Mouse (Mus musculus) C2C12 (cell line): ENCODE measurements around the gene Hba-a1. TPM values are rescaled to one million over a fixed set of nuclear protein-coding genes. Genes with fewer than 3 reads are reported as not detected.
"Not testable (repeated sequence)": the region's sequence is repeated elsewhere in the genome, so short reads cannot be mapped to it uniquely, and the experiment has no call there.

ENCODE experiments used
- H3K27me3 ChIP-seq: one replicate; pipeline ENCODE4 v1.6.1; 2011; ENCODE audit not compliant: control insufficient read depth, insufficient read depth, insufficient read length
- H3K36me3 ChIP-seq: one replicate; pipeline ENCODE4 v1.6.1; 2011; ENCODE audit not compliant: control insufficient read depth, insufficient read depth
- H3K4me3 ChIP-seq: one replicate; pipeline ENCODE4 v1.5.1; 2011; ENCODE audit warnings: mild to moderate bottlenecking, control low read depth; ENCODE audit not compliant: poor library complexity, insufficient read depth, severe bottlenecking
- H3K79me2 ChIP-seq: one replicate; pipeline ENCODE4 v1.6.1; 2011; ENCODE audit not compliant: control insufficient read depth, insufficient read depth
- H3K79me3 ChIP-seq: one replicate; pipeline ENCODE4 v1.6.1; 2011; ENCODE audit warnings: low read depth, control low read depth
- H3ac ChIP-seq: one replicate; pipeline ENCODE3; 2011; ENCODE audit warnings: low read depth; ENCODE audit not compliant: control insufficient read depth, insufficient read length
- CEBPB ChIP-seq: IDR thresholded peaks from one replicate; pipeline ENCODE4 v1.6.1; 2011; ENCODE audit warnings: low read depth, mild to moderate bottlenecking, control low read depth, moderate library complexity
- CTCF ChIP-seq: IDR thresholded peaks from one replicate; pipeline ENCODE4 v1.5.1; 2011; ENCODE audit not compliant: control insufficient read depth, insufficient read depth, insufficient read length
- FOSL1 ChIP-seq: IDR thresholded peaks from one replicate; pipeline ENCODE4 v1.8.0; 2011; ENCODE audit warnings: mild to moderate bottlenecking, low read length; ENCODE audit not compliant: poor library complexity, insufficient read depth, severe bottlenecking
- MAX ChIP-seq: IDR thresholded peaks from one replicate; pipeline ENCODE4 v1.6.1; 2011; ENCODE audit warnings: mild to moderate bottlenecking, control low read depth
- MYOD1 ChIP-seq: IDR thresholded peaks from one replicate; pipeline ENCODE4 v1.6.1; 2011; ENCODE audit warnings: low read depth; ENCODE audit not compliant: control insufficient read depth, insufficient read length
- MYOG ChIP-seq: IDR thresholded peaks from one replicate; pipeline ENCODE4 v1.6.1; 2011; ENCODE audit not compliant: control insufficient read depth, insufficient read length; ENCODE audit errors: extremely low read depth
- USF1 ChIP-seq: IDR thresholded peaks from one replicate; pipeline ENCODE4 v1.6.1; 2011; ENCODE audit warnings: low read depth, mild to moderate bottlenecking, control low read depth, moderate library complexity
- polyA plus RNA-seq: library from polyadenylated mRNA; unstranded; fragments of >200 nt; fragmentation: generic; extraction: Trizol; gene quantifications from one replicate; pipeline ENCODE4 v1.2.1, GENCODE M21; 2012; ENCODE audit warnings: missing spikeins

Gene Hba-a1
- polyA plus RNA-seq, 1 experiment, result 12.1 TPM

GRCm38 (mm10) chr11:32277736-32278457, 5.4 kb upstream of the Hba-a1 start:
- Histone ChIP-seq H3K36me3 (no peaks in the 10 kb centered on the region), H3K4me3 (no peak overlapping the region), H3ac (no peak overlapping the region), H3K79me3 (no peaks in the 10 kb centered on the region), H3K27me3 (peaks cover 32% of the 10 kb centered on the region), H3K79me2 (no peaks in the 10 kb centered on the region)
- TF ChIP-seq USF1, result no peak
- TF ChIP-seq CEBPB, result no peak
- TF ChIP-seq MYOG, result no peak
- TF ChIP-seq CTCF, result no peak
- TF ChIP-seq FOSL1, result no peak
- no peak for TF ChIP-seq MYOD1
- no peak for TF ChIP-seq MAX

- TF ChIP-seq CTCF (no peak), MYOD1 (no peak), FOSL1 (no peak), CEBPB (no peak), MYOG (no peak), USF1 (no peak), MAX (no peak)
- Histone ChIP-seq H3K79me2 (no peaks in the 10 kb centered on the region), H3K79me3 (no peaks in the 10 kb centered on the region), H3K36me3 (no peaks in the 10 kb centered on the region), H3ac (no peak overlapping the region), H3K4me3 (no peak overlapping the region), H3K27me3 (peaks cover 32% of the 10 kb centered on the region)
Observed at GRCm38 (mm10) chr11:32278458-32278957, 4.8 kb upstream of the Hba-a1 start.

GRCm38 (mm10) chr11:32280646-32281045, 2.7 kb upstream of the Hba-a1 start:
- H3ac ChIP-seq, result no peak overlapping the region
- no peaks in the 10 kb centered on the region for H3K36me3 ChIP-seq
- H3K4me3 ChIP-seq, result no peak overlapping the region
- peaks cover 32% of the 10 kb centered on the region for H3K27me3 ChIP-seq
- no peaks in the 10 kb centered on the region for H3K79me2 ChIP-seq
- TF ChIP-seq FOSL1, result no peak
- TF ChIP-seq CEBPB, result no peak
- TF ChIP-seq MYOG, result no peak
- no peak for TF ChIP-seq CTCF
- no peak for TF ChIP-seq MYOD1
- no peak for TF ChIP-seq MAX
- no peak for TF ChIP-seq USF1
- H3K79me3 ChIP-seq, result no peaks in the 10 kb centered on the region

GRCm38 (mm10) chr11:32281416-32282144, 1.7 kb upstream of the Hba-a1 start:
- Histone ChIP-seq H3ac (no peak overlapping the region), H3K27me3 (peaks cover 32% of the 10 kb centered on the region)

GRCm38 (mm10) chr11:32284582-32284981, 1.3 kb downstream of the Hba-a1 start:
- H3K36me3 ChIP-seq, H3K79me3 ChIP-seq, H3ac ChIP-seq: not testable (repeated sequence)

More at GRCm38 (mm10) chr11:32281416-32282144, 1.7 kb upstream of the Hba-a1 start:
- TF ChIP-seq CTCF, result no peak
- no peak for TF ChIP-seq MYOG
- no peak for TF ChIP-seq MYOD1
- no peak for TF ChIP-seq CEBPB
- Histone ChIP-seq H3K79me3 (no peaks in the 10 kb centered on the region), H3K4me3 (no peak overlapping the region), H3K36me3 (no peaks in the 10 kb centered on the region), H3K79me2 (no peaks in the 10 kb centered on the region)

More at GRCm38 (mm10) chr11:32284582-32284981, 1.3 kb downstream of the Hba-a1 start:
- not testable (repeated sequence) for H3K79me2 ChIP-seq, H3K4me3 ChIP-seq
- peaks cover 12% of the 10 kb centered on the region for H3K27me3 ChIP-seq
